Mouse (Mus musculus): Measurements from ENCODE around the gene Tenm4. TPM values are rescaled to one million over a fixed set of nuclear protein-coding genes. Genes with fewer than 3 reads are reported as not detected.

Tenm4 gene
- polyA plus RNA-seq, 1 experiment from 2014 or later, result 41.3 TPM

GRCm38 (mm10) chr7:96474560-96475089 is 303.6 kb downstream of the Tenm4 start:
- Histone ChIP-seq H3K9me3 (0 out of 2 replicates have a peak, but pooled peaks cover 2% of the 10 kb centered on the region), H3K36me3 (no peaks in the 10 kb centered on the region), H3K27ac (replicated peaks) (no peak overlapping the region), H3K9ac (replicated peaks) (no peak overlapping the region), H3K4me1 (no peaks in the 10 kb centered on the region), H3K4me2 (replicated peaks) (no peak overlapping the region), H3K27me3 (no peaks in the 10 kb centered on the region), H3K4me3 (no peak overlapping the region)
- ATAC-seq (ENCODE audit: low FRiP score, low read depth), result no peak
- WGBS, result 92% methylated on average over 11 of the region's 11 CpGs

GRCm38 (mm10) chr7:96476987-96477613 is 306.1 kb downstream of the Tenm4 start:
- H3K27ac ChIP-seq (replicated peaks), result no peak overlapping the region
- no peaks in the 10 kb centered on the region for H3K36me3 ChIP-seq
- no peak overlapping the region for H3K9ac ChIP-seq (replicated peaks)
- ATAC-seq (ENCODE audit: low FRiP score, low read depth), result no peak
- 0 out of 2 replicates have a peak, but pooled peaks cover 2% of the 10 kb centered on the region for H3K9me3 ChIP-seq
- 89% methylated on average over 6 of the region's 6 CpGs for WGBS
- H3K4me1 ChIP-seq, result no peaks in the 10 kb centered on the region
- H3K27me3 ChIP-seq, result no peaks in the 10 kb centered on the region
- H3K4me3 ChIP-seq, result no peak overlapping the region
- H3K4me2 ChIP-seq (replicated peaks), result no peak overlapping the region

- H3K4me2 ChIP-seq (replicated peaks), result no peak overlapping the region
- H3K9ac ChIP-seq (replicated peaks), result no peak overlapping the region
- no peaks in the 10 kb centered on the region for H3K4me1 ChIP-seq
- H3K9me3 ChIP-seq, result no peaks in the 10 kb centered on the region
- H3K4me3 ChIP-seq, result no peak overlapping the region
- no peaks in the 10 kb centered on the region for H3K36me3 ChIP-seq
- no peak for ATAC-seq (ENCODE audit: low FRiP score, low read depth)
- WGBS, result 72% methylated on average over 6 of the region's 6 CpGs
- no peaks in the 10 kb centered on the region for H3K27me3 ChIP-seq
- H3K27ac ChIP-seq (replicated peaks), result no peak overlapping the region
Measured at GRCm38 (mm10) chr7:96479139-96479538, 308.1 kb downstream of the Tenm4 start.

DNA sequence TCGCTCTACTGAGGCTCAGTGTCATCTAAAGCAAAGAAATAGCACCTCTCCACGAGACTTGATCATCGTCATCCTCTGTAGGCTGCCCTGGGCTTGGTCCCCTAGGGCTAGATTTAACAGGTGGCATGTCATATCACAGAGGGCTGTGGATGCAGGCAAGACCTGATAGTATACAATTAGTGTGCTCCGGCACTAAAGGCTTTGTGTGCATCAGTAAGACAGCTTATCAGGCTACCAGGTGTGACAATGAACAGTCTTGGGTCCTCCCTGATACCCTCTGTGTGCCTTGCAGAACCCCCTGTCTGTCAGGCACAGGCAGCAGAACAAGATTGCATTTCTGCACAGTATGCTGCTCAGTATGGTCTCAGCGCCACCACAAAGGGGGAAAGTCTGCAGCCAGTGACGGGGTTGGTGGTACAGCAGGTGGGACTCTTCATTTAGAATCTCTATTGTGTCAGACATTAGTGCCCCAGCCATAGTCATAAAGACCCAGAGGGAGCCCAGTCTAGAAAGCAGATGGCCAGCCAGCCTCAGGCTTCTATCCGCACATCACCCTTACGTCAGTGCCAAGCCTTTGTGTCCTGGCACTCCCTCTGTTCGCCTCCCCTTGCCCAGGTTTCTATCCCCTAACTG is 309.4 kb downstream of the Tenm4 start:
- WGBS, result 85% methylated on average over 9 of the region's 9 CpGs
- no peaks in the 10 kb centered on the region for H3K36me3 ChIP-seq
- no peak overlapping the region for H3K4me2 ChIP-seq (replicated peaks)
- H3K9me3 ChIP-seq, result no peaks in the 10 kb centered on the region
- H3K9ac ChIP-seq (replicated peaks), result no peak overlapping the region
- no peak for ATAC-seq (ENCODE audit: low FRiP score, low read depth)
- no peaks in the 10 kb centered on the region for H3K4me1 ChIP-seq
- H3K27me3 ChIP-seq, result no peaks in the 10 kb centered on the region
- H3K27ac ChIP-seq (replicated peaks), result no peak overlapping the region
- no peak overlapping the region for H3K4me3 ChIP-seq

DNA sequence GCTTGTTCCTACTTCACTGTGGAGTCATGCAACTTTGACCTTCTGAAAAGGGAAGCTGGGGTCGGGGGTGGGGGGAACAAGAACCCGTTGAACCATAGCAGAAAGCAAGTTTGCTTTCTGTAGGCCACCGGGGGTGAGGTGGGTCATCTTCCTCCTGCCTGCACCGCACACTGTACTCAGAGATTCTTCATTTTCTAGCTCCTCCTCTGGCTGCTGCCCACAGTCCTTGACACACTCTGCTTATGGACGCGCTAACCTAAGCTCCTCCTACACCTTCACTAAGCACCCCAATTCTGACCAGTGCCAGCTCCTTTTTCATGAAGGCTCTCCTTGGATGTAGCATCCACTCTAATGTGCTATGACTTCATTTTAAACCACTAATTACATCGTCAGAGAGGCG is 311.9 kb downstream of the Tenm4 start:
- Histone ChIP-seq H3K27ac (replicated peaks) (no peak overlapping the region), H3K4me3 (no peak overlapping the region), H3K27me3 (no peaks in the 10 kb centered on the region), H3K4me2 (replicated peaks) (no peak overlapping the region), H3K36me3 (no peaks in the 10 kb centered on the region), H3K9ac (replicated peaks) (no peak overlapping the region), H3K9me3 (no peaks in the 10 kb centered on the region), H3K4me1 (no peaks in the 10 kb centered on the region)
- 80% methylated on average over 8 of the region's 8 CpGs for WGBS
- ATAC-seq (ENCODE audit: low FRiP score, low read depth), result no peak

DNA sequence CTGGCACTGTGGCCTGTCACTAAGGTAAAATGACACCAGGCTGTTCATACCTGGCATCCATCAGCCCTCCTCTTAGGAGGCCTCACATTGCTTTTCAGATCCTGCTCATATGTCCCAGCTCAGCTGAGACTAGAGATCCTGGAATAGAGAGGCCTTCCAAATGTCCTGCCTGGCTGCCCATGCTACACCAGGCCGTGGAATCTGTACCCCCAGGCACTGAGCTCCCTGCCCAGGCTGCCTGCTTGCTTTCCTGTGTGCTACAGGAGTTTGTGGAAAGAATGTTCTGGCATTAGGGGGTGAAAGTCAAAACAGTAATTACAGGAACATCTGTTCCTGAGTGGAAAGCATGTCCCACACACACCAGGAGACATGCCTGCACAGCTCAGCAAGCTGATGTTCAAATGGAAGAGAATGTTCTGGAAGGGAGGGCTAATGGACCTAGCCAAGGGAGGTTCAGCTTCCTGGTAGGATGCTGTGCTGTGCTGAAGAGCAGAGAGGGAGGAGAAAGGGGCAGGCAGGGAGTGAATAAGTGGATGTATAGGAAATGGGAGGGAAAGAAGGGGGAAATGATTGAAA is 313.0 kb downstream of the Tenm4 start:
- WGBS, result 81% methylated on average over 1 of the region's 1 CpGs
- Histone ChIP-seq H3K27ac (replicated peaks) (no peak overlapping the region), H3K9me3 (no peaks in the 10 kb centered on the region), H3K4me1 (no peaks in the 10 kb centered on the region), H3K4me2 (replicated peaks) (no peak overlapping the region), H3K27me3 (no peaks in the 10 kb centered on the region), H3K36me3 (no peaks in the 10 kb centered on the region), H3K9ac (replicated peaks) (no peak overlapping the region), H3K4me3 (no peak overlapping the region)
- no peak for ATAC-seq (ENCODE audit: low FRiP score, low read depth)

GRCm38 (mm10) chr7:96489348-96490076 is 318.5 kb downstream of the Tenm4 start:
- H3K9ac ChIP-seq (replicated peaks), result no peak overlapping the region
- H3K27ac ChIP-seq (replicated peaks), result no peak overlapping the region
- no peaks in the 10 kb centered on the region for H3K9me3 ChIP-seq
- WGBS, result 86% methylated on average over 6 of the region's 6 CpGs
- ATAC-seq (ENCODE audit: low FRiP score, low read depth), result no peak
- H3K4me2 ChIP-seq (replicated peaks), result no peak overlapping the region
- no peaks in the 10 kb centered on the region for H3K36me3 ChIP-seq
- no peaks in the 10 kb centered on the region for H3K27me3 ChIP-seq
- no peaks in the 10 kb centered on the region for H3K4me1 ChIP-seq
- no peak overlapping the region for H3K4me3 ChIP-seq

DNA sequence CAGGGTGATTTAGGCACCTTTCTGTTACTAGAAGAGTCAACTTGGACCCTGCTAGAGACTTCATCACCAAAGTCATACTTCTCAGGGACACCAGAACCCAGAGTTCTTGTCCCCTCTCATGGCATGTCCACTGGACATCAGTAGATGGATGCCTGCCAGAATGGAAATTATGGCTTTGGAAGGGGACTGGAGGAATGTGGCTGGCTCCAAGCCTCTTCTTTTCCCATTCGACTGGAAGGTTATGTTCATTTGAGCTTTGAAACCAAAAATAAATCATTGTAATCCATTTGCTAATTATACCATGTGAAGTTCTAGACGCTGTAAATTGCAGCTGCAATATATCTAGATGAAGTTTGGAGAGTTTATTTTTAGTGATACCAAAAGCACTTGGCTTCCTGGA is 320.9 kb downstream of the Tenm4 start:
- no peak for ATAC-seq (ENCODE audit: low FRiP score, low read depth)
- Histone ChIP-seq H3K4me1 (no peaks in the 10 kb centered on the region), H3K4me2 (replicated peaks) (no peak overlapping the region), H3K36me3 (no peaks in the 10 kb centered on the region), H3K27ac (replicated peaks) (no peak overlapping the region), H3K27me3 (no peaks in the 10 kb centered on the region), H3K9ac (replicated peaks) (no peak overlapping the region), H3K4me3 (no peak overlapping the region), H3K9me3 (no peaks in the 10 kb centered on the region)
- WGBS, result 91% methylated on average over 2 of the region's 2 CpGs

DNA sequence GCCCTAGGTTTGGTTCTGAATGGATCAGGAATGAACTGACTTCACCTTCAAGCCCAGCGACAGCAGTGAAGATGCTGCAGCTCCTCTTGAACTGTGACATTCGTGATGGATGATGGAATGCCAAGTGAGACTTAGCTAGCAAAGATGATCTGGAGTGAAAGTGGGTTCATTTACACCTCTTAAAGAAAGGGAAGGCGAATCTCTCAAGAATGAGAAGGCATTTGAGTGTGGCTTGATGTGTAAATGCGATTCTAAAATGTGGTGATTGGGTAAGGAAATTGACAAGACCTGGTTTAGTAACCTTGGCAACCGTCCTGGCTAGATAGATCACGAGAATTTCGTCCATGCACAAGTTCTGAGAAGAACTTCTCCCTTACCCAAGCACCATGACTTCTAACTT is 321.6 kb downstream of the Tenm4 start:
- WGBS, result 88% methylated on average over 7 of the region's 7 CpGs
- ATAC-seq (ENCODE audit: low FRiP score, low read depth), result no peak
- no peaks in the 10 kb centered on the region for H3K9me3 ChIP-seq
- no peaks in the 10 kb centered on the region for H3K4me1 ChIP-seq
- H3K9ac ChIP-seq (replicated peaks), result no peak overlapping the region
- H3K36me3 ChIP-seq, result no peaks in the 10 kb centered on the region
- H3K4me3 ChIP-seq, result no peak overlapping the region
- no peaks in the 10 kb centered on the region for H3K27me3 ChIP-seq
- no peak overlapping the region for H3K27ac ChIP-seq (replicated peaks)
- no peak overlapping the region for H3K4me2 ChIP-seq (replicated peaks)

DNA sequence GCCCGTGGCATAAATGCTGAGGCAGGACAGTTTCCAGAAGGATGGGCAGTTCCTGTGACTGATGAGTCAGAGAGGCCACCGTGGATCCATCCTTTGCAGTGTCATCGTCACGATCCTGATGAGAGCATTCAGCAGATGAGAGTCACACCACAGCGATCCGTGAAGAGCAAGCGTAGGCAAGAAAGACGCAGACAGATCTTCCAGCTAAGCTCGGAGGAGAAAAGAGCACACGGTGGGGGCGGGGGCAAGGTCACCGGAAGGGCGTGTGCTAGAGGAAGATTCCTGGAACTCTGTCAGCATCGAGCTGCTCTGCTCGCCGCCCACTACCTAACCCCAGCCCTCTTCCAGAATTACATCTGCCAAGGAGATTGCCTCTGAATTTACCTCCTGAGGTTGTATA is 323.0 kb downstream of the Tenm4 start:
- no peaks in the 10 kb centered on the region for H3K4me1 ChIP-seq
- no peaks in the 10 kb centered on the region for H3K36me3 ChIP-seq
- H3K9ac ChIP-seq (replicated peaks), result no peak overlapping the region
- H3K27ac ChIP-seq (replicated peaks), result no peak overlapping the region
- H3K4me2 ChIP-seq (replicated peaks), result no peak overlapping the region
- no peaks in the 10 kb centered on the region for H3K27me3 ChIP-seq
- ATAC-seq (ENCODE audit: low FRiP score, low read depth), result no peak
- 85% methylated on average over 16 of the region's 16 CpGs for WGBS
- H3K9me3 ChIP-seq, result no peaks in the 10 kb centered on the region
- H3K4me3 ChIP-seq, result no peak overlapping the region

- H3K9ac ChIP-seq (replicated peaks), result no peak overlapping the region
- no peak for ATAC-seq (ENCODE audit: low FRiP score, low read depth)
- WGBS, result 95% methylated on average over 5 of the region's 5 CpGs
- H3K27me3 ChIP-seq, result 0 out of 2 replicates have a peak, but pooled peaks cover 3% of the 10 kb centered on the region
- H3K4me1 ChIP-seq, result peaks cover 4% of the 10 kb centered on the region
- no peak overlapping the region for H3K27ac ChIP-seq (replicated peaks)
- no peaks in the 10 kb centered on the region for H3K36me3 ChIP-seq
- no peaks in the 10 kb centered on the region for H3K9me3 ChIP-seq
- H3K4me3 ChIP-seq, result no peak overlapping the region
- no peak overlapping the region for H3K4me2 ChIP-seq (replicated peaks)
Measured at GRCm38 (mm10) chr7:96500108-96500507, 329.1 kb downstream of the Tenm4 start.

GRCm38 (mm10) chr7:96500797-96501196 is 329.8 kb downstream of the Tenm4 start:
- H3K36me3 ChIP-seq, result no peaks in the 10 kb centered on the region
- H3K27ac ChIP-seq (replicated peaks), result no peak overlapping the region
- 0 out of 2 replicates have a peak, but pooled peaks cover 3% of the 10 kb centered on the region for H3K27me3 ChIP-seq
- H3K4me1 ChIP-seq, result peaks cover 10% of the 10 kb centered on the region
- no peaks in the 10 kb centered on the region for H3K9me3 ChIP-seq
- WGBS, result 83% methylated on average over 4 of the region's 4 CpGs
- no peak overlapping the region for H3K9ac ChIP-seq (replicated peaks)
- no peak overlapping the region for H3K4me3 ChIP-seq
- H3K4me2 ChIP-seq (replicated peaks), result no peak overlapping the region
- ATAC-seq (ENCODE audit: low FRiP score, low read depth), result no peak

Measured in midbrain, embryonic 12.5 days (tissue).